In genomic region chr11:60779673-60780189, GRCm38 (mm10) we compare ENCODE assay signal across 9 mouse cellular contexts. TPM values are rescaled to one million over a fixed set of nuclear protein-coding genes. Genes with fewer than 3 reads are reported as not detected.
DNase-seq lines count a peak whose midpoint lies in the region; ATAC-seq lines count a peak whose summit lies in the region.
"Had no signal": no experiment of that assay in that cellular context is flagged by ENCODE, and none has a peak within 500 bp of the region (broad histone marks: within the 10 kb centered on the region; RNA-seq: fewer than 3 reads in every experiment).

No protein-coding gene starts in this region.

- H3K27me3 ChIP-seq in lung, embryonic 16.5 days (ENCODE audit: control insufficient read depth, insufficient read depth, low read depth, low read length), result no peaks in the 10 kb centered on the region
- no peaks in the 10 kb centered on the region for H3K27me3 ChIP-seq in forebrain, embryonic 15.5 days
- H3K27me3 ChIP-seq in liver, embryonic 11.5 days (replicated peaks; ENCODE audit: control insufficient read depth, insufficient read depth, low read length), result no peaks in the 10 kb centered on the region
- H3K27me3 ChIP-seq in stomach, embryonic 16.5 days (ENCODE audit: control insufficient read depth, insufficient read depth, low read length), result no peaks in the 10 kb centered on the region

- peak overlapping the region; percentile 44 for H3K4me2 ChIP-seq in lung, embryonic 16.5 days (ENCODE audit: low read depth, low read length)
- H3K4me2 ChIP-seq in forebrain, embryonic 15.5 days (replicated peaks), result peak overlapping the region; percentile 39
- peak overlapping the region; percentile 96 for H3K4me2 ChIP-seq in liver, embryonic 11.5 days
- peak overlapping the region; percentile 52 for H3K4me2 ChIP-seq in stomach, embryonic 16.5 days (ENCODE audit: low read depth, low read length)

- no peaks in the 10 kb centered on the region; the same call in 1 of the 2 replicates for H3K36me3 ChIP-seq in lung, embryonic 16.5 days (ENCODE audit: control insufficient read depth, insufficient read depth, low read length)
- peaks cover 21% of the 10 kb centered on the region for H3K36me3 ChIP-seq in forebrain, embryonic 15.5 days
- H3K36me3 ChIP-seq in liver, embryonic 11.5 days (ENCODE audit: control insufficient read depth, insufficient read depth, low read length), result peaks cover 41% of the 10 kb centered on the region
- H3K36me3 ChIP-seq in stomach, embryonic 16.5 days (ENCODE audit: control insufficient read depth, insufficient read depth, low read length), result peaks cover 10% of the 10 kb centered on the region

- no peak for DNase-seq in lung, postnatal 10 days
- DNase-seq in liver, embryonic 11.5 days (ENCODE audit: low spot score), result no peak
- DNase-seq in layer of hippocampus, adult 9-10 months (ENCODE audit: low spot score), result no peak
- DNase-seq: adrenal gland, postnatal 14 days; kidney, adult 8-10 months had no signal

- 88% methylated on average over 10 of the region's 10 CpGs for WGBS in lung, embryonic 16.5 days
- WGBS in forebrain, embryonic 15.5 days, result 93% methylated on average over 10 of the region's 10 CpGs
- 91% methylated on average over 10 of the region's 10 CpGs for WGBS in liver, embryonic 11.5 days
- 88% methylated on average over 10 of the region's 10 CpGs for WGBS in stomach, embryonic 16.5 days

- no peak for ATAC-seq in lung, embryonic 16.5 days (ENCODE audit: low read depth)
- no peak for ATAC-seq in forebrain, embryonic 15.5 days (replicated peaks)
- ATAC-seq in liver, embryonic 11.5 days (replicated peaks; ENCODE audit: low FRiP score), result no peak
- no peak for ATAC-seq in stomach, embryonic 16.5 days (ENCODE audit: insufficient read depth, low FRiP score)
- ATAC-seq in monocyte, adult 5-6 weeks (replicated peaks; ENCODE audit: insufficient number of reproducible peaks, low FRiP score, low TSS enrichment, poor library complexity, severe bottlenecking), result no peak

- peak overlapping the region; percentile 10 for H3K4me3 ChIP-seq in lung, embryonic 16.5 days (ENCODE audit: low read length)
- H3K4me3 ChIP-seq in forebrain, embryonic 15.5 days, result 0 out of 2 replicates have a peak overlapping the region, but pooled peaks have one; percentile 14
- H3K4me3 ChIP-seq in liver, embryonic 11.5 days (ENCODE audit: low read depth, low read length), result peak overlapping the region; percentile 38
- H3K4me3 ChIP-seq in stomach, embryonic 16.5 days (replicated peaks; ENCODE audit: low read length), result peak overlapping the region; percentile 36

- H3K4me1 ChIP-seq in lung, embryonic 16.5 days (replicated peaks; ENCODE audit: control insufficient read depth, insufficient read depth, low read length), result peaks cover 58% of the 10 kb centered on the region
- H3K4me1 ChIP-seq in forebrain, embryonic 15.5 days, result peaks cover 73% of the 10 kb centered on the region
- peaks cover 53% of the 10 kb centered on the region for H3K4me1 ChIP-seq in liver, embryonic 11.5 days (replicated peaks; ENCODE audit: control insufficient read depth, insufficient read depth, low read length)
- peaks cover 62% of the 10 kb centered on the region for H3K4me1 ChIP-seq in stomach, embryonic 16.5 days (ENCODE audit: control insufficient read depth, insufficient read depth, low read length)

- H3K9me3 ChIP-seq in lung, embryonic 16.5 days (ENCODE audit: control insufficient read depth, low read length), result no peaks in the 10 kb centered on the region
- H3K9me3 ChIP-seq in forebrain, embryonic 15.5 days, result no peaks in the 10 kb centered on the region
- no peaks in the 10 kb centered on the region for H3K9me3 ChIP-seq in liver, embryonic 11.5 days (ENCODE audit: control insufficient read depth, low read length)
- no peaks in the 10 kb centered on the region for H3K9me3 ChIP-seq in stomach, embryonic 16.5 days (replicated peaks; ENCODE audit: control insufficient read depth, low read length)

- H3K27ac ChIP-seq in lung, embryonic 16.5 days (ENCODE audit: low read length), result no peak overlapping the region
- H3K27ac ChIP-seq in forebrain, embryonic 15.5 days (replicated peaks), result no peak overlapping the region
- no peak overlapping the region for H3K27ac ChIP-seq in liver, embryonic 11.5 days (ENCODE audit: low read depth, low read length)
- H3K27ac ChIP-seq in stomach, embryonic 16.5 days (ENCODE audit: low read length), result no peak overlapping the region

- H3K9ac ChIP-seq in lung, embryonic 16.5 days (ENCODE audit: low read length), result peak overlapping the region; percentile 40
- H3K9ac ChIP-seq in forebrain, embryonic 15.5 days (replicated peaks), result no peak overlapping the region
- H3K9ac ChIP-seq in liver, embryonic 11.5 days (ENCODE audit: low read depth, low read length), result 0 out of 2 replicates have a peak overlapping the region, but pooled peaks have one; percentile 4
- H3K9ac ChIP-seq in stomach, embryonic 16.5 days (ENCODE audit: low read length), result peak overlapping the region; percentile 59; the same call in 1 of the 2 replicates

RNA-seq across cellular contexts. Expression of gene Smcr8, which starts 2.4 kb away (rescaled TPM):
- 5.5 and 5.8 TPM in 2 replicates for polyA plus RNA-seq in lung, embryonic 16.5 days (2015; fragmentation: Nextera tagmentation; extraction: Ambion mirVana)
- 6.5 and 6.7 TPM in 2 replicates for polyA plus RNA-seq in forebrain, embryonic 15.5 days (2015; fragmentation: Nextera tagmentation; extraction: Ambion mirVana)
- polyA plus RNA-seq in liver, embryonic 11.5 days (2014; fragmentation: Nextera tagmentation; extraction: Ambion mirVana), result 7.7 and 7.8 TPM in 2 replicates
- 5.6 and 6.1 TPM in 2 replicates for polyA plus RNA-seq in stomach, embryonic 16.5 days (2015; fragmentation: Nextera tagmentation; extraction: Ambion mirVana)
- 13.8 to 29.7 TPM (median 16.2 TPM) in 3 replicates for total RNA-seq in monocyte, adult 5-6 weeks (2017)

RNA-seq across cellular contexts. Expression of gene Top3a, which starts 2.6 kb away (rescaled TPM):
- polyA plus RNA-seq in lung, embryonic 16.5 days (2015; fragmentation: Nextera tagmentation; extraction: Ambion mirVana), result 13.9 and 17.3 TPM in 2 replicates
- polyA plus RNA-seq in forebrain, embryonic 15.5 days (2015; fragmentation: Nextera tagmentation; extraction: Ambion mirVana), result 10.0 and 11.5 TPM in 2 replicates
- 16.2 and 19.1 TPM in 2 replicates for polyA plus RNA-seq in liver, embryonic 11.5 days (2014; fragmentation: Nextera tagmentation; extraction: Ambion mirVana)
- polyA plus RNA-seq in stomach, embryonic 16.5 days (2015; fragmentation: Nextera tagmentation; extraction: Ambion mirVana), result 13.0 and 13.8 TPM in 2 replicates
- 13.7 to 17.6 TPM (median 15.4 TPM) in 3 replicates for total RNA-seq in monocyte, adult 5-6 weeks (2017)

RNA-seq across cellular contexts. Expression of gene Shmt1, which starts 31.8 kb away (rescaled TPM):
- polyA plus RNA-seq in lung, embryonic 16.5 days (2015; fragmentation: Nextera tagmentation; extraction: Ambion mirVana), result 46.8 and 47.1 TPM in 2 replicates
- polyA plus RNA-seq in forebrain, embryonic 15.5 days (2015; fragmentation: Nextera tagmentation; extraction: Ambion mirVana), result 19.2 and 19.8 TPM in 2 replicates
- 93.5 and 101 TPM in 2 replicates for polyA plus RNA-seq in liver, embryonic 11.5 days (2014; fragmentation: Nextera tagmentation; extraction: Ambion mirVana)
- polyA plus RNA-seq in stomach, embryonic 16.5 days (2015; fragmentation: Nextera tagmentation; extraction: Ambion mirVana), result 68.3 and 69.8 TPM in 2 replicates
- total RNA-seq in monocyte, adult 5-6 weeks (2017), result 0.58 to 7.1 TPM (median 3.8 TPM) in 3 replicates

RNA-seq across cellular contexts. Expression of gene Dhrs7b, which starts 50.7 kb away (rescaled TPM):
- 38.7 and 42.0 TPM in 2 replicates for polyA plus RNA-seq in lung, embryonic 16.5 days (2015; fragmentation: Nextera tagmentation; extraction: Ambion mirVana)
- polyA plus RNA-seq in forebrain, embryonic 15.5 days (2015; fragmentation: Nextera tagmentation; extraction: Ambion mirVana), result 31.0 and 32.3 TPM in 2 replicates
- polyA plus RNA-seq in liver, embryonic 11.5 days (2014; fragmentation: Nextera tagmentation; extraction: Ambion mirVana), result 40.3 and 42.7 TPM in 2 replicates
- 42.8 and 43.6 TPM in 2 replicates for polyA plus RNA-seq in stomach, embryonic 16.5 days (2015; fragmentation: Nextera tagmentation; extraction: Ambion mirVana)
- total RNA-seq in monocyte, adult 5-6 weeks (2017), result 13.4 to 21.7 TPM (median 18.0 TPM) in 3 replicates

RNA-seq across cellular contexts. Expression of gene Mief2, which starts 51.5 kb away (rescaled TPM):
- 13.9 and 14.0 TPM in 2 replicates for polyA plus RNA-seq in lung, embryonic 16.5 days (2015; fragmentation: Nextera tagmentation; extraction: Ambion mirVana)
- 21.8 and 25.2 TPM in 2 replicates for polyA plus RNA-seq in forebrain, embryonic 15.5 days (2015; fragmentation: Nextera tagmentation; extraction: Ambion mirVana)
- 8.0 and 8.9 TPM in 2 replicates for polyA plus RNA-seq in liver, embryonic 11.5 days (2014; fragmentation: Nextera tagmentation; extraction: Ambion mirVana)
- 11.2 and 13.2 TPM in 2 replicates for polyA plus RNA-seq in stomach, embryonic 16.5 days (2015; fragmentation: Nextera tagmentation; extraction: Ambion mirVana)
- 7.8 to 17.2 TPM (median 10.3 TPM) in 3 replicates for total RNA-seq in monocyte, adult 5-6 weeks (2017)

Comparison
In these comparisons a context has a peak if more than half of its experiments do, and no peak if none do; other contexts are left out.
1. H3K4me2 ChIP-seq: peak in every context shown above with its lines; median percentile 96 in liver, embryonic 11.5 days; 52 in stomach, embryonic 16.5 days; 44 in lung, embryonic 16.5 days; 39 in forebrain, embryonic 15.5 days.